Mouse (Mus musculus): ENCODE measurements around the gene 9130230L23Rik. TPM values are rescaled to one million over a fixed set of nuclear protein-coding genes. Genes with fewer than 3 reads are reported as not detected.

9130230L23Rik gene
- polyA plus RNA-seq (2016; fragmentation: Nextera tagmentation; extraction: Ambion mirVana): 0.12 and 0.75 TPM in 2 replicates

GRCm38 (mm10) chr5:66004134-66004925, at the start of gene 9130230L23Rik:
9130230L23Rik (minus strand) TSS chr5:66004285.
- Histone ChIP-seq H3K4me1 (peaks cover 16% of the 10 kb centered on the region), H3K4me3 (no peak within 1 kb of the TSS), H3K36me3 (no peaks in the 10 kb centered on the region), H3K27me3 (ENCODE audit: insufficient read depth, poor library complexity, severe bottlenecking) (no peaks in the 10 kb centered on the region), H3K27ac (peak within 1 kb of the TSS; percentile 22; the same call in 1 of the 2 replicates), H3K9me3 (no peaks in the 10 kb centered on the region)
- no peak for DNase-seq (ENCODE audit: low spot score)
- WGBS: 36% methylated on average over 14 of the region's 14 CpGs

GRCm38 (mm10) chr5:66052777-66053548, 48.9 kb upstream of the 9130230L23Rik start:
- Histone ChIP-seq H3K36me3 (no peaks in the 10 kb centered on the region), H3K9me3 (no peaks in the 10 kb centered on the region), H3K27me3 (ENCODE audit: insufficient read depth, poor library complexity, severe bottlenecking) (no peaks in the 10 kb centered on the region), H3K4me1 (no peaks in the 10 kb centered on the region), H3K27ac (no peak overlapping the region), H3K4me3 (no peak overlapping the region)
- WGBS: 88% methylated on average over 20 of the region's 20 CpGs
- DNase-seq (ENCODE audit: low spot score): no peak

GRCm38 (mm10) chr5:66050841-66051240, 46.8 kb upstream of the 9130230L23Rik start:
- no peak for DNase-seq (ENCODE audit: low spot score)
- H3K36me3 ChIP-seq: no peaks in the 10 kb centered on the region
- no peak overlapping the region for H3K4me3 ChIP-seq
- no peaks in the 10 kb centered on the region for H3K27me3 ChIP-seq (ENCODE audit: insufficient read depth, poor library complexity, severe bottlenecking)
- no peak overlapping the region for H3K27ac ChIP-seq
- WGBS: 85% methylated on average over 5 of the region's 5 CpGs
- H3K9me3 ChIP-seq: no peaks in the 10 kb centered on the region
- peaks cover 4% of the 10 kb centered on the region; the same call in 1 of the 2 replicates for H3K4me1 ChIP-seq

GRCm38 (mm10) chr5:66046356-66046755, 42.3 kb upstream of the 9130230L23Rik start:
- WGBS: 59% methylated on average over 3 of the region's 3 CpGs
- Histone ChIP-seq H3K36me3 (no peaks in the 10 kb centered on the region), H3K9me3 (no peaks in the 10 kb centered on the region), H3K27me3 (ENCODE audit: insufficient read depth, poor library complexity, severe bottlenecking) (no peaks in the 10 kb centered on the region), H3K4me1 (peaks cover 7% of the 10 kb centered on the region; the same call in 1 of the 2 replicates), H3K27ac (no peak overlapping the region), H3K4me3 (no peak overlapping the region)
- no peak for DNase-seq (ENCODE audit: low spot score)

- H3K9me3 ChIP-seq: no peaks in the 10 kb centered on the region
- H3K27me3 ChIP-seq (ENCODE audit: insufficient read depth, poor library complexity, severe bottlenecking): no peaks in the 10 kb centered on the region
- H3K36me3 ChIP-seq: no peaks in the 10 kb centered on the region
- peaks cover 7% of the 10 kb centered on the region; the same call in 1 of the 2 replicates for H3K4me1 ChIP-seq
- H3K27ac ChIP-seq: no peak overlapping the region
- whole genome bisulfite sequencing: 70% methylated on average over 3 of the region's 3 CpGs
- DNase-seq (ENCODE audit: low spot score): no peak
- H3K4me3 ChIP-seq: no peak overlapping the region
These were observed 39.8 kb upstream of the 9130230L23Rik start for GRCm38 (mm10) chr5:66043897-66044296.

- no peaks in the 10 kb centered on the region for H3K9me3 ChIP-seq
- no peaks in the 10 kb centered on the region for H3K36me3 ChIP-seq
- H3K27ac ChIP-seq: no peak overlapping the region
- no peak overlapping the region for H3K4me3 ChIP-seq
- peaks cover 7% of the 10 kb centered on the region; the same call in 1 of the 2 replicates for H3K4me1 ChIP-seq
- no peaks in the 10 kb centered on the region for H3K27me3 ChIP-seq (ENCODE audit: insufficient read depth, poor library complexity, severe bottlenecking)
- 56% methylated on average over 10 of the region's 10 CpGs for WGBS
- DNase-seq (ENCODE audit: low spot score): no peak
These were observed 38.7 kb upstream of the 9130230L23Rik start for GRCm38 (mm10) chr5:66042651-66043340.

GRCm38 (mm10) chr5:66040744-66041279, 36.7 kb upstream of the 9130230L23Rik start:
- H3K4me1 ChIP-seq: peaks cover 9% of the 10 kb centered on the region; the same call in 1 of the 2 replicates
- no peaks in the 10 kb centered on the region for H3K36me3 ChIP-seq
- no peak for DNase-seq (ENCODE audit: low spot score)
- WGBS: 86% methylated on average over 7 of the region's 7 CpGs
- H3K9me3 ChIP-seq: no peaks in the 10 kb centered on the region
- H3K4me3 ChIP-seq: no peak overlapping the region
- H3K27me3 ChIP-seq (ENCODE audit: insufficient read depth, poor library complexity, severe bottlenecking): no peaks in the 10 kb centered on the region
- H3K27ac ChIP-seq: no peak overlapping the region

- Histone ChIP-seq H3K9me3 (no peaks in the 10 kb centered on the region), H3K27me3 (ENCODE audit: insufficient read depth, poor library complexity, severe bottlenecking) (no peaks in the 10 kb centered on the region), H3K27ac (no peak overlapping the region), H3K36me3 (no peaks in the 10 kb centered on the region), H3K4me3 (no peak overlapping the region), H3K4me1 (peaks cover 9% of the 10 kb centered on the region; the same call in 1 of the 2 replicates)
- DNase-seq (ENCODE audit: low spot score): no peak
- 76% methylated on average over 2 of the region's 2 CpGs for WGBS
These were observed 35.7 kb upstream of the 9130230L23Rik start for GRCm38 (mm10) chr5:66039813-66040212.

- Histone ChIP-seq H3K27ac (no peak overlapping the region), H3K36me3 (no peaks in the 10 kb centered on the region), H3K27me3 (ENCODE audit: insufficient read depth, poor library complexity, severe bottlenecking) (no peaks in the 10 kb centered on the region), H3K9me3 (no peaks in the 10 kb centered on the region), H3K4me1 (peaks cover 9% of the 10 kb centered on the region; the same call in 1 of the 2 replicates), H3K4me3 (no peak overlapping the region)
- WGBS: 62% methylated on average over 6 of the region's 6 CpGs
- no peak for DNase-seq (ENCODE audit: low spot score)
These were observed 33.0 kb upstream of the 9130230L23Rik start for GRCm38 (mm10) chr5:66037066-66037465.

GRCm38 (mm10) chr5:66036440-66037054, 32.5 kb upstream of the 9130230L23Rik start:
- Histone ChIP-seq H3K36me3 (no peaks in the 10 kb centered on the region), H3K27ac (no peak overlapping the region), H3K9me3 (no peaks in the 10 kb centered on the region), H3K4me1 (peaks cover 9% of the 10 kb centered on the region; the same call in 1 of the 2 replicates), H3K4me3 (no peak overlapping the region), H3K27me3 (ENCODE audit: insufficient read depth, poor library complexity, severe bottlenecking) (no peaks in the 10 kb centered on the region)
- no peak for DNase-seq (ENCODE audit: low spot score)
- 45% methylated on average over 7 of the region's 7 CpGs for WGBS

GRCm38 (mm10) chr5:66034375-66035195, 30.5 kb upstream of the 9130230L23Rik start:
- Histone ChIP-seq H3K9me3 (no peaks in the 10 kb centered on the region), H3K4me3 (no peak overlapping the region)
- 53% methylated on average over 14 of the region's 14 CpGs for WGBS

More at GRCm38 (mm10) chr5:66034375-66035195, 30.5 kb upstream of the 9130230L23Rik start:
- Histone ChIP-seq H3K27me3 (ENCODE audit: insufficient read depth, poor library complexity, severe bottlenecking) (no peaks in the 10 kb centered on the region), H3K27ac (no peak overlapping the region), H3K36me3 (no peaks in the 10 kb centered on the region), H3K4me1 (peaks cover 9% of the 10 kb centered on the region; the same call in 1 of the 2 replicates)
- no peak for DNase-seq (ENCODE audit: low spot score)

Measured in heart, embryonic 10.5 days (tissue).